Mouse (Mus musculus): ENCODE measurements around the gene Helz.

DNA sequence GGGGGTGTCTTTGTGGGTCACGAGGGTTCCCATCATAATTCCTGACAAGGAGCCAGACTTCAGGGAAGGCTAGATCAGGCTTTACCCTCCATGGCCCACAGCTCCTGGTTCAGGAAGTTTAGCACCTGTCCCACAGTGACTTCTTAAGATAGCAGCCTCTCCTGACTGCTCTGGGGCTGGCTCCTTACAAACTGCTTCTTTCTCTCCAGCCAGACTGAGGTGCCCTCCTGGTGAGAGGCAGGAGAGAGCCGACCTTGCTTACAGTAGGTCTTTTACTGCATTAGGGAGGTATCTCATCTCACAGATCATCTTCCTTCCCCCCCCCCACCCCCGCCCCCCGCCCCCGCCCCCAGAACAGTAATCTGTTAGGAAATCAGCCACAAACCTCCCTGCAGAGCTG, 15.5 kb upstream of the Helz start:
- no peak for TF ChIP-seq CTCF (IDR thresholded peaks at IDR 0.05; ENCODE audit: low read depth)
- TF ChIP-seq EP300 (IDR thresholded peaks at IDR 0.05; ENCODE audit: low read depth) = no peak
